Mouse (Mus musculus): ENCODE results near the gene Large1. TPM values are rescaled to one million over a fixed set of nuclear protein-coding genes. Genes with fewer than 3 reads are reported as not detected.

Gene Large1
- polyA plus RNA-seq, 1 experiment: 4.4 TPM

GRCm38 (mm10) chr8:73303907-73304306 lies 49.4 kb downstream of the Large1 start:
- WGBS: 91% methylated on average over 4 of the region's 4 CpGs
- TF ChIP-seq CTCF (IDR thresholded peaks at IDR 0.05; ENCODE audit: borderline replicate concordance, control insufficient read depth, extremely low read depth, insufficient read depth, low read length, poor library complexity): no peak
- TF ChIP-seq POLR2A (IDR thresholded peaks at IDR 0.05; ENCODE audit: control insufficient read depth, extremely low read depth, insufficient read depth, low read length, poor library complexity): no peak
- Histone ChIP-seq H3K27ac (ENCODE audit: control insufficient read depth, insufficient read depth, low read length) (no peak overlapping the region), H3K36me3 (ENCODE audit: control insufficient read depth, insufficient read depth, low read length) (no peaks in the 10 kb centered on the region), H3K27me3 (ENCODE audit: control insufficient read depth, insufficient read depth, low read length) (no peaks in the 10 kb centered on the region), H3K4me3 (ENCODE audit: control insufficient read depth, insufficient read depth, low read length) (no peak overlapping the region), H3K4me1 (replicated peaks; ENCODE audit: control insufficient read depth, insufficient read depth, low read length) (no peaks in the 10 kb centered on the region)
- DNase-seq: no peak

GRCm38 (mm10) chr8:73302947-73303346 lies 50.4 kb downstream of the Large1 start:
- no peaks in the 10 kb centered on the region for H3K36me3 ChIP-seq (ENCODE audit: control insufficient read depth, insufficient read depth, low read length)
- TF ChIP-seq POLR2A (IDR thresholded peaks at IDR 0.05; ENCODE audit: control insufficient read depth, extremely low read depth, insufficient read depth, low read length, poor library complexity) (no peak), CTCF (IDR thresholded peaks at IDR 0.05; ENCODE audit: borderline replicate concordance, control insufficient read depth, extremely low read depth, insufficient read depth, low read length, poor library complexity) (no peak)
- no peak overlapping the region for H3K27ac ChIP-seq (ENCODE audit: control insufficient read depth, insufficient read depth, low read length)
- DNase-seq: no peak
- H3K4me3 ChIP-seq (ENCODE audit: control insufficient read depth, insufficient read depth, low read length): no peak overlapping the region
- 95% methylated on average over 3 of the region's 3 CpGs for WGBS
- H3K4me1 ChIP-seq (replicated peaks; ENCODE audit: control insufficient read depth, insufficient read depth, low read length): no peaks in the 10 kb centered on the region
- H3K27me3 ChIP-seq (ENCODE audit: control insufficient read depth, insufficient read depth, low read length): no peaks in the 10 kb centered on the region

- no peak for DNase-seq
- H3K27ac ChIP-seq (ENCODE audit: control insufficient read depth, insufficient read depth, low read length): no peak overlapping the region
- H3K4me1 ChIP-seq (replicated peaks; ENCODE audit: control insufficient read depth, insufficient read depth, low read length): no peaks in the 10 kb centered on the region; the same call in 1 of the 2 replicates
- no peak overlapping the region for H3K4me3 ChIP-seq (ENCODE audit: control insufficient read depth, insufficient read depth, low read length)
- TF ChIP-seq POLR2A (IDR thresholded peaks at IDR 0.05; ENCODE audit: control insufficient read depth, extremely low read depth, insufficient read depth, low read length, poor library complexity) (no peak), CTCF (IDR thresholded peaks at IDR 0.05; ENCODE audit: borderline replicate concordance, control insufficient read depth, extremely low read depth, insufficient read depth, low read length, poor library complexity) (no peak)
- no peaks in the 10 kb centered on the region for H3K27me3 ChIP-seq (ENCODE audit: control insufficient read depth, insufficient read depth, low read length)
- no peaks in the 10 kb centered on the region for H3K36me3 ChIP-seq (ENCODE audit: control insufficient read depth, insufficient read depth, low read length)
Observed at GRCm38 (mm10) chr8:73295531-73295930, 57.8 kb downstream of the Large1 start.

GRCm38 (mm10) chr8:73293655-73294054 lies 59.7 kb downstream of the Large1 start:
- DNase-seq: no peak
- WGBS: 31% methylated on average over 2 of the region's 2 CpGs

GRCm38 (mm10) chr8:73291630-73292029 lies 61.7 kb downstream of the Large1 start:
- Histone ChIP-seq H3K4me1 (replicated peaks; ENCODE audit: control insufficient read depth, insufficient read depth, low read length) (no peaks in the 10 kb centered on the region; the same call in 1 of the 2 replicates), H3K36me3 (ENCODE audit: control insufficient read depth, insufficient read depth, low read length) (no peaks in the 10 kb centered on the region), H3K27ac (ENCODE audit: control insufficient read depth, insufficient read depth, low read length) (no peak overlapping the region), H3K4me3 (ENCODE audit: control insufficient read depth, insufficient read depth, low read length) (no peak overlapping the region), H3K27me3 (ENCODE audit: control insufficient read depth, insufficient read depth, low read length) (no peaks in the 10 kb centered on the region)
- TF ChIP-seq CTCF (IDR thresholded peaks at IDR 0.05; ENCODE audit: borderline replicate concordance, control insufficient read depth, extremely low read depth, insufficient read depth, low read length, poor library complexity) (no peak), POLR2A (IDR thresholded peaks at IDR 0.05; ENCODE audit: control insufficient read depth, extremely low read depth, insufficient read depth, low read length, poor library complexity) (no peak)
- 86% methylated on average over 2 of the region's 2 CpGs for WGBS
- DNase-seq: no peak

More at GRCm38 (mm10) chr8:73293655-73294054, 59.7 kb downstream of the Large1 start:
- no peak overlapping the region for H3K27ac ChIP-seq (ENCODE audit: control insufficient read depth, insufficient read depth, low read length)
- TF ChIP-seq POLR2A (IDR thresholded peaks at IDR 0.05; ENCODE audit: control insufficient read depth, extremely low read depth, insufficient read depth, low read length, poor library complexity) (no peak), CTCF (IDR thresholded peaks at IDR 0.05; ENCODE audit: borderline replicate concordance, control insufficient read depth, extremely low read depth, insufficient read depth, low read length, poor library complexity) (no peak)
- H3K4me3 ChIP-seq (ENCODE audit: control insufficient read depth, insufficient read depth, low read length): no peak overlapping the region
- no peaks in the 10 kb centered on the region for H3K36me3 ChIP-seq (ENCODE audit: control insufficient read depth, insufficient read depth, low read length)
- H3K4me1 ChIP-seq (replicated peaks; ENCODE audit: control insufficient read depth, insufficient read depth, low read length): no peaks in the 10 kb centered on the region; the same call in 1 of the 2 replicates
- H3K27me3 ChIP-seq (ENCODE audit: control insufficient read depth, insufficient read depth, low read length): no peaks in the 10 kb centered on the region

GRCm38 (mm10) chr8:73290636-73291035 lies 62.7 kb downstream of the Large1 start:
- 96% methylated on average over 2 of the region's 2 CpGs for WGBS
- no peak for DNase-seq
- Histone ChIP-seq H3K27me3 (ENCODE audit: control insufficient read depth, insufficient read depth, low read length) (no peaks in the 10 kb centered on the region), H3K27ac (ENCODE audit: control insufficient read depth, insufficient read depth, low read length) (no peak overlapping the region), H3K4me1 (replicated peaks; ENCODE audit: control insufficient read depth, insufficient read depth, low read length) (no peaks in the 10 kb centered on the region; the same call in 1 of the 2 replicates), H3K36me3 (ENCODE audit: control insufficient read depth, insufficient read depth, low read length) (no peaks in the 10 kb centered on the region), H3K4me3 (ENCODE audit: control insufficient read depth, insufficient read depth, low read length) (no peak overlapping the region)
- no peak for TF ChIP-seq POLR2A (IDR thresholded peaks at IDR 0.05; ENCODE audit: control insufficient read depth, extremely low read depth, insufficient read depth, low read length, poor library complexity)
- TF ChIP-seq CTCF (IDR thresholded peaks at IDR 0.05; ENCODE audit: borderline replicate concordance, control insufficient read depth, extremely low read depth, insufficient read depth, low read length, poor library complexity): no peak

GRCm38 (mm10) chr8:73289831-73290230 lies 63.5 kb downstream of the Large1 start:
- WGBS: 77% methylated on average over 2 of the region's 2 CpGs
- TF ChIP-seq POLR2A (IDR thresholded peaks at IDR 0.05; ENCODE audit: control insufficient read depth, extremely low read depth, insufficient read depth, low read length, poor library complexity): no peak
- no peak for TF ChIP-seq CTCF (IDR thresholded peaks at IDR 0.05; ENCODE audit: borderline replicate concordance, control insufficient read depth, extremely low read depth, insufficient read depth, low read length, poor library complexity)
- no peak for DNase-seq

More at GRCm38 (mm10) chr8:73289831-73290230, 63.5 kb downstream of the Large1 start:
- Histone ChIP-seq H3K4me1 (replicated peaks; ENCODE audit: control insufficient read depth, insufficient read depth, low read length) (no peaks in the 10 kb centered on the region; the same call in 1 of the 2 replicates), H3K27me3 (ENCODE audit: control insufficient read depth, insufficient read depth, low read length) (no peaks in the 10 kb centered on the region), H3K27ac (ENCODE audit: control insufficient read depth, insufficient read depth, low read length) (no peak overlapping the region), H3K36me3 (ENCODE audit: control insufficient read depth, insufficient read depth, low read length) (no peaks in the 10 kb centered on the region), H3K4me3 (ENCODE audit: control insufficient read depth, insufficient read depth, low read length) (no peak overlapping the region)

All from thymus, adult 2 months (tissue).